Mouse (Mus musculus) embryonic facial prominence, embryonic 15.5 days (tissue): Measurements from ENCODE around the gene Gm10160. TPM values are rescaled to one million over a fixed set of nuclear protein-coding genes. Genes with fewer than 3 reads are reported as not detected.
A peak's percentile ranks its signal among the peaks of the same experiment; 100 is the strongest.

Experiments used
- ATAC-seq: fragments of 200-750 bp; cut with Nextera tagmentation; 2 replicates; pipeline ENCODE4 v1.8.0; 2017; ENCODE audit warnings: low read depth, moderate TSS enrichment; ENCODE audit not compliant: insufficient number of reproducible peaks, low FRiP score, low TSS enrichment
- H3K27ac ChIP-seq: fragments of 300-500 bp; sonication (generic); replicated peaks from 2 replicates; pipeline ENCODE4 v1.5.1; 2015; ENCODE audit warnings: mild to moderate bottlenecking, inconsistent platforms
- H3K27me3 ChIP-seq: fragments of 300-500 bp; sonication (generic); 2 replicates; pipeline ENCODE4 v1.6.1; 2015; ENCODE audit warnings: inconsistent platforms
- H3K36me3 ChIP-seq: fragments of 300-500 bp; sonication (generic); 2 replicates; pipeline ENCODE4 v1.6.1; 2015; ENCODE audit warnings: mild to moderate bottlenecking, inconsistent platforms
- H3K4me1 ChIP-seq: fragments of 300-500 bp; sonication (generic); 2 replicates; pipeline ENCODE4 v1.6.1; 2015; ENCODE audit warnings: inconsistent platforms
- H3K4me2 ChIP-seq: fragments of 300-500 bp; sonication (generic); replicated peaks from 2 replicates; pipeline ENCODE4 v1.6.1; 2015; ENCODE audit warnings: mild to moderate bottlenecking, inconsistent platforms
- H3K4me3 ChIP-seq: fragments of 300-500 bp; sonication (generic); replicated peaks from 2 replicates; pipeline ENCODE4 v1.5.1; 2015; ENCODE audit warnings: mild to moderate bottlenecking, inconsistent platforms
- H3K9ac ChIP-seq: fragments of 300-500 bp; sonication (generic); 2 replicates; pipeline ENCODE4 v1.6.1; 2015; ENCODE audit warnings: inconsistent platforms
- H3K9me3 ChIP-seq: fragments of 300-500 bp; sonication (generic); replicated peaks from 2 replicates; pipeline ENCODE4 v1.6.1; 2016; ENCODE audit warnings: inconsistent platforms
- WGBS: fragments of 180-500 bp; shearing (Covaris S2); methylation state at CpG from one replicate; pipeline ENCODE4 v1.1.7; 2015; 5-methylcytosine and 5-hydroxymethylcytosine counted together
- polyA plus RNA-seq: library from polyadenylated mRNA; unstranded; fragments of >200 nt; fragmentation: Nextera tagmentation; extraction: Ambion mirVana; gene quantifications from 2 replicates; pipeline ENCODE4 v1.2.1, GENCODE M21; 2015

Gene Gm10160
- polyA plus RNA-seq, result not detected in 2 replicates

DNA sequence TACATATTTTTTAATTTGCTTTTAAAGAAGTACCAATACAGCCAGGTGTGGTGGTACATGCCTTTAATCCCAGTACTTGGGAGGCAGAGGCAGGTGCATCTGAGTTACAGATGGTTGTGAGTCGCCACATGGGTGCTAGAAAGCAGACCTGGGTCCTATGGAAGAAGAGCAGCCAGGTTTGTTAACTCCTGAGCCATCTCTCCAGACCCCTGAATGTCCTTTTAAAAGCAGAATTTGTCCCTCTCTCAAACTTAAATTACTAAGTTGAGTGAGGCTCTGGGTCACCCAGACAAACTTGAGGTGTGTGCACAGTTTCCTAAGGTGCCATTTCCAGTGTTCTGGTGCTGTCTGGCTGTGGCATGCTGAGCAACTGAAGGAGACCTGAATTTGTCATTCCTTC, at the start of gene Gm10160:
TSS of gene Gm10160 (minus strand) at position 101 of the 400 bp plus-strand sequence.
- Histone ChIP-seq H3K4me2 (no peak within 1 kb of the TSS), H3K27me3 (peaks cover 42% of the 10 kb centered on the region), H3K27ac (no peak within 1 kb of the TSS), H3K9me3 (no peaks in the 10 kb centered on the region), H3K9ac (no peak within 1 kb of the TSS), H3K36me3 (no peaks in the 10 kb centered on the region), H3K4me3 (no peak within 1 kb of the TSS), H3K4me1 (peaks cover 20% of the 10 kb centered on the region)
- WGBS, result 74% methylated on average over 1 of the region's 1 CpGs
- no peak for ATAC-seq

DNA sequence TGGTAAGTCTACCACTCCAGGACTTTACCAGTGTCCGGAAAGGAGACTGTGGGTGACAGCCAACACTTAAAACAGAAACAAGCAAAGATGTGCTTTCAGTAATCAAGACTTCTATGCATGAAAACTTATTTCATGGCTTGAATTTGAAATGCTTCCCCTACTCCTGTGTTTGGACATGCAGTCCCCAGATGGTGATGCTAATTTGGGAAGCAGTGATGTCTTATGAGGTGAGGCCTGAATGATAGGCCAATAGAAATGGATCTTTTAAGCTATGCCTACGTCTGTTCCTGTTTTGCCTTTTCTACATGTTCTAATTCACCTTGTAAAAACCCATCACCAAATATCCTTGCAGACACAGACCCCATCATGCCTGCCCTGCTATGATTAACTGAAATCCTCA, 49.3 kb upstream of the Gm10160 start:
- Histone ChIP-seq H3K27me3 (no peaks in the 10 kb centered on the region), H3K4me3 (no peak overlapping the region), H3K9me3 (no peaks in the 10 kb centered on the region), H3K4me2 (no peak overlapping the region), H3K27ac (no peak overlapping the region), H3K36me3 (no peaks in the 10 kb centered on the region), H3K9ac (no peak overlapping the region), H3K4me1 (no peaks in the 10 kb centered on the region)
- 67% methylated on average over 2 of the region's 2 CpGs for WGBS
- ATAC-seq, result no peak

GRCm38 (mm10) chr7:81904094-81904493, 48.5 kb upstream of the Gm10160 start:
- H3K4me3 ChIP-seq, result no peak overlapping the region
- no peaks in the 10 kb centered on the region; the same call in 1 of the 2 replicates for H3K36me3 ChIP-seq
- H3K9ac ChIP-seq, result no peak overlapping the region
- WGBS, result 60% methylated on average over 4 of the region's 4 CpGs
- H3K4me1 ChIP-seq, result no peaks in the 10 kb centered on the region
- H3K27me3 ChIP-seq, result no peaks in the 10 kb centered on the region
- no peak overlapping the region for H3K27ac ChIP-seq
- ATAC-seq, result no peak
- no peaks in the 10 kb centered on the region for H3K9me3 ChIP-seq
- no peak overlapping the region for H3K4me2 ChIP-seq

GRCm38 (mm10) chr7:81899361-81899760, 43.8 kb upstream of the Gm10160 start:
- no peak overlapping the region for H3K4me2 ChIP-seq
- no peaks in the 10 kb centered on the region for H3K27me3 ChIP-seq
- H3K4me3 ChIP-seq, result no peak overlapping the region
- no peaks in the 10 kb centered on the region; the same call in 1 of the 2 replicates for H3K36me3 ChIP-seq
- H3K9me3 ChIP-seq, result no peaks in the 10 kb centered on the region
- H3K27ac ChIP-seq, result no peak overlapping the region
- H3K9ac ChIP-seq, result no peak overlapping the region
- H3K4me1 ChIP-seq, result no peaks in the 10 kb centered on the region
- ATAC-seq, result no peak
- 75% methylated on average over 11 of the region's 11 CpGs for WGBS

DNA sequence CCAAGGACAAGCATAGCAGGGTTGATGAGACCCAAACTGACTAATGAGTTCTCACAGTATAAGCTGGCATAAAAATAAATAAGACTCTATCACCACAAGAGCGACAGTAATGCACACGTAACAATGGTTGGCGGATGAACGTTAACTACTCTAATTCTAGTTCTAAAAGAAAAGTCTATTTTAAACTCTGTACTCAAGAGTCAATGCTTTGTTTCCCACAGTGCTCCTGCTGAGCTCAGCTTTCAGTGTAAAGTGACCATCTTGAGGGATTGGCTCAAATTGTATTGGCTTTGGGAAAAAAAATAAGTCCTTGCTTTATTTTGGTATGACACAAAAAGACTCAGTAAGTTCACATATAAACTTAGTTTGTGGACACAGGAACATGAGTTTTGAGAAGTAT, 29.5 kb upstream of the Gm10160 start:
- H3K4me1 ChIP-seq, result no peaks in the 10 kb centered on the region
- H3K36me3 ChIP-seq, result no peaks in the 10 kb centered on the region; the same call in 1 of the 2 replicates
- H3K4me2 ChIP-seq, result no peak overlapping the region
- H3K27me3 ChIP-seq, result no peaks in the 10 kb centered on the region
- no peak overlapping the region for H3K27ac ChIP-seq
- H3K9me3 ChIP-seq, result no peaks in the 10 kb centered on the region
- 83% methylated on average over 4 of the region's 4 CpGs for WGBS
- H3K9ac ChIP-seq, result no peak overlapping the region
- no peak overlapping the region for H3K4me3 ChIP-seq
- ATAC-seq, result no peak

DNA sequence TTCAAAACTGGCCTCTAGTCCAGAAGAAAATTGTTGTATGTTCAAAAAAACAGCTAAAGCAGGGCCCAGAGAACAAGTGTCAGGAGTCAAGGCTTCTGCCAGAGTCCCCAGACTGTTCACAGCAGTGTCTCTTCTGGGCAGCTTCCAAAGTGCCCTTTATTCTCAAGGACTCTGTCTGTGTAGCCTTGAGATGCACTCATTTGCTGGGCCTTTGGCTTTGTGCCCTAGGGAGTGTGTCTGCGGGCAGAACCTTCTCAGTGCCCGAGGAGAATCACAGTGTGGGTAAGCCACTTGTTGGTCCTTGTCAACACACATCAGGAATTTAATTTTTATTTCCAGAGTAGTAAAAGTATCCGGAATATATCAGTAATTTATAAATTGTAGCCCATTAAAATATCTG, 26.0 kb upstream of the Gm10160 start:
- WGBS, result 66% methylated on average over 3 of the region's 3 CpGs
- no peak overlapping the region for H3K9ac ChIP-seq

GRCm38 (mm10) chr7:81880797-81881196, 25.2 kb upstream of the Gm10160 start:
- no peak overlapping the region for H3K9ac ChIP-seq
- WGBS, result 82% methylated on average over 4 of the region's 4 CpGs

More for the DNA sequence above, 26.0 kb upstream of the Gm10160 start:
- Histone ChIP-seq H3K36me3 (no peaks in the 10 kb centered on the region), H3K27ac (no peak overlapping the region), H3K9me3 (no peaks in the 10 kb centered on the region), H3K4me2 (no peak overlapping the region), H3K4me3 (no peak overlapping the region), H3K27me3 (no peaks in the 10 kb centered on the region), H3K4me1 (no peaks in the 10 kb centered on the region)
- no peak for ATAC-seq

GRCm38 (mm10) chr7:81880286-81880685, 24.7 kb upstream of the Gm10160 start:
- H3K36me3 ChIP-seq, result no peaks in the 10 kb centered on the region
- H3K4me3 ChIP-seq, result no peak overlapping the region
- peaks cover 2% of the 10 kb centered on the region; the same call in 1 of the 2 replicates for H3K4me1 ChIP-seq
- WGBS, result 84% methylated on average over 5 of the region's 5 CpGs
- no peaks in the 10 kb centered on the region for H3K27me3 ChIP-seq
- H3K4me2 ChIP-seq, result no peak overlapping the region
- no peaks in the 10 kb centered on the region for H3K9me3 ChIP-seq
- H3K9ac ChIP-seq, result no peak overlapping the region
- no peak for ATAC-seq
- no peak overlapping the region for H3K27ac ChIP-seq

More at GRCm38 (mm10) chr7:81880797-81881196, 25.2 kb upstream of the Gm10160 start:
- no peak for ATAC-seq
- Histone ChIP-seq H3K4me1 (no peaks in the 10 kb centered on the region), H3K9me3 (no peaks in the 10 kb centered on the region), H3K36me3 (no peaks in the 10 kb centered on the region), H3K4me3 (no peak overlapping the region), H3K4me2 (no peak overlapping the region), H3K27me3 (no peaks in the 10 kb centered on the region), H3K27ac (no peak overlapping the region)

GRCm38 (mm10) chr7:81875372-81875771, 19.8 kb upstream of the Gm10160 start:
- Histone ChIP-seq H3K4me1 (peaks cover 11% of the 10 kb centered on the region), H3K27ac (0 out of 2 replicates have a peak overlapping the region, but pooled peaks have one; percentile 1), H3K36me3 (no peaks in the 10 kb centered on the region), H3K27me3 (no peaks in the 10 kb centered on the region), H3K9ac (no peak overlapping the region), H3K9me3 (no peaks in the 10 kb centered on the region), H3K4me3 (no peak overlapping the region), H3K4me2 (no peak overlapping the region)
- WGBS, result 72% methylated on average over 9 of the region's 9 CpGs
- no peak for ATAC-seq

DNA sequence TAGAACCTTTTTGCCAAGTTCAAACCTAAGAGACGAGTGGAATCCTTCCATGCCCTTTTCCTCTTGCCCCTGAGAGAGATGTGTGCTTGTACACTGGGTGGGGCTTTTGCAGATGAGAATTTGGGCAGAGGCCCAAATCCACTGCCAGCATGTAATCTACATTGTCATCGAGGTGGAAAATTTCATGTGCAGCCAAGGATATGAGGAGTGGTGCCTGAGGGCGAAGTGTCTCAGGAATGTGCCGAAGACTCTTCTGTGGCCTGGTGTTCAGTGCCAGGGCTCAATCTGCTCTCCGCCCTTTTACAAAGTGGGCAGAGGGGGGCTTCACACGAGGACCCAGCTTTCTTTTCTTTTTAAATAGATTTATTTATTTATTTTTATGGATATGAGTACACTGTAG, 19.0 kb upstream of the Gm10160 start:
- 0 out of 2 replicates have a peak overlapping the region, but pooled peaks have one; percentile 1 for H3K27ac ChIP-seq
- ATAC-seq, result no peak
- no peaks in the 10 kb centered on the region for H3K9me3 ChIP-seq
- H3K4me2 ChIP-seq, result no peak overlapping the region
- H3K36me3 ChIP-seq, result no peaks in the 10 kb centered on the region
- H3K4me3 ChIP-seq, result no peak overlapping the region
- WGBS, result 32% methylated on average over 6 of the region's 6 CpGs
- H3K4me1 ChIP-seq, result peaks cover 11% of the 10 kb centered on the region
- H3K27me3 ChIP-seq, result no peaks in the 10 kb centered on the region
- no peak overlapping the region for H3K9ac ChIP-seq

DNA sequence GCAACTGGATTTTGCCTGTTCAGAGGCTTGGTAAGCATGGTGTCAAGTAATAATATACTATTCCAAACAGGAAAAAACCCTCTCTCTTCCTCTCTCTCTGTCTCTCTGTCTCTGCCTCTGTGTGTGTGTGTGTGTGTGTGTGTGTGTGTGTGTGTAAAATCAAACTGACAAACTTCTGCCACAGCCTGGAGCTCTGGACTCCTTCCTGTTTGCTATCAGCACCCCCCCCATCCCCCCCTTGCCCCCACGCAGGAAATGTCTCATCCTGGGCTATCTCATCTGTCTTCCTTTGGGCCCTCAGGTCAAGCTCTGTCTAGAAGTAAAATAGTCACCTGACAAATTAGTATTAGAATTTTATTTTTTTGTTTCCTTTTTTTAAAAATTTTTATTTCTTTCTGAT, 18.2 kb upstream of the Gm10160 start:
- peaks cover 11% of the 10 kb centered on the region for H3K4me1 ChIP-seq
- WGBS, result 29% methylated on average over 1 of the region's 1 CpGs
- H3K36me3 ChIP-seq, result no peaks in the 10 kb centered on the region
- ATAC-seq, result no peak
- H3K4me3 ChIP-seq, result no peak overlapping the region
- H3K9me3 ChIP-seq, result no peaks in the 10 kb centered on the region
- H3K27ac ChIP-seq, result no peak overlapping the region
- no peak overlapping the region for H3K4me2 ChIP-seq
- no peak overlapping the region for H3K9ac ChIP-seq
- H3K27me3 ChIP-seq, result no peaks in the 10 kb centered on the region

DNA sequence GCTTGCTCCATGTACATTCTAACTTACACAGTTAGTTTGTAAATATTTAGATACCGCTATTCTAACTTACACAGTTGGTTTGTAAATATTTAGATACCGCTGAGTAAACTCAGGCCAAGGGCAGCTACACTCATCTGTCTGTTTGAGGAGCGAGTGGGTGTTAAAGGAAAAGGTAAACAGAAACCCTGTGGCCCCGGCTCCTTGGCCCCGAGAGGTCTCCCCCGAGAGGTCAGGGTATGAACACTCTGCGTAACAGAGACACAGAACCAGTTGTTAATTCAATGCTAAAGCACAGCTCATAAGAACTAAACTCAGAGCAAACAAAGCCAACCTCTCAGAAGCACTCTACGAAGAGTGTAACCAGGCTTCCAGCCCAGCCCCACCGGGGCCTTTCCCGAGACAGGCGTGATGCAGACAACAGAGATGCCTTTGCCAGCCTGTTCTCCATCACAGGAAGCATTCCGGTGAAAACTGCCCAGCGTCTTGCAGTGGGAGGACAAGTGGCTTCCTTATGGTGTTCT, 17.0 kb upstream of the Gm10160 start:
- H3K4me1 ChIP-seq, result peaks cover 17% of the 10 kb centered on the region
- no peak for ATAC-seq
- 61% methylated on average over 13 of the region's 13 CpGs for WGBS
- no peak overlapping the region for H3K4me3 ChIP-seq
- no peaks in the 10 kb centered on the region for H3K9me3 ChIP-seq
- no peaks in the 10 kb centered on the region for H3K27me3 ChIP-seq
- H3K9ac ChIP-seq, result no peak overlapping the region
- no peaks in the 10 kb centered on the region for H3K36me3 ChIP-seq
- no peak overlapping the region for H3K4me2 ChIP-seq
- no peak overlapping the region for H3K27ac ChIP-seq
